Mouse (Mus musculus): ENCODE measurements at regions not wholly inside any gene's neighbourhood (a gene's known extent, or its start where the extent isn't known, plus 50 kb on each side); places are given as distances from the start of the nearest gene placed in this dataset.

GRCm38 (mm10) chr7:40392699-40393098 is 505.4 kb upstream of the Vstm2b start:
- Histone ChIP-seq H3K4me3 (ENCODE audit: low read depth, low read length) (no peak overlapping the region), H3K36me3 (ENCODE audit: control insufficient read depth, insufficient read depth, low read length) (no peaks in the 10 kb centered on the region), H3K27me3 (ENCODE audit: control insufficient read depth, insufficient read depth, low read length) (no peaks in the 10 kb centered on the region), H3K27ac (ENCODE audit: insufficient read depth, low read depth, low read length) (no peak overlapping the region), H3K4me1 (ENCODE audit: control insufficient read depth, insufficient read depth, insufficient read length, low read length) (no peaks in the 10 kb centered on the region)
- 50% methylated on average over 1 of the region's 1 CpGs for WGBS
- TF ChIP-seq CTCF (IDR thresholded peaks at IDR 0.05; ENCODE audit: extremely low read depth, insufficient read length, insufficient replicate concordance, low read depth, low read length) (no peak), POLR2A (IDR thresholded peaks at IDR 0.05; ENCODE audit: low read depth, low read length) (no peak)

DNA sequence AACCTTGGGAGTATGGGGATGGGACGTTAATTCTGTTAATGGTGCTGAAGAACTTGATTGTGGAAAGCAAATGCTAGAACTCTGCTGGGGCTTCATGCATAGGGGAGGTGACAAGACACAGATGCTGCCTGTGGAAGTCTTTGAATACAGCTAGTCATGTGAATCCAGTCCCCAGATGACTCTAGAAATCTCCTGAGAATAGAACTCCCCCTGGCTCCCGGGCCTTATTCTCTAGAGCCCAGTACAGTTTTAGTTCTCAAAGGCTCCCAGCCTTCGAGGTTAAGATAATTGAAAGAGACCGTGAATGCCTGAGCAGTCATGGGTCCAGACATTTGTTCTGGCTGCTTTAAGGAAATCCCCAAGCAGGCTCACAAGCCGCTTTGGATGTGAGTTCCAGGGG is 499.9 kb upstream of the Vstm2b start:
- no peaks in the 10 kb centered on the region for H3K36me3 ChIP-seq (ENCODE audit: control insufficient read depth, insufficient read depth, low read length)
- H3K27ac ChIP-seq (ENCODE audit: insufficient read depth, low read depth, low read length), result no peak overlapping the region
- 71% methylated on average over 5 of the region's 5 CpGs for WGBS
- no peak overlapping the region for H3K4me3 ChIP-seq (ENCODE audit: low read depth, low read length)
- no peak for TF ChIP-seq POLR2A (IDR thresholded peaks at IDR 0.05; ENCODE audit: low read depth, low read length)
- no peak for TF ChIP-seq CTCF (IDR thresholded peaks at IDR 0.05; ENCODE audit: extremely low read depth, insufficient read length, insufficient replicate concordance, low read depth, low read length)
- H3K4me1 ChIP-seq (ENCODE audit: control insufficient read depth, insufficient read depth, insufficient read length, low read length), result no peaks in the 10 kb centered on the region
- H3K27me3 ChIP-seq (ENCODE audit: control insufficient read depth, insufficient read depth, low read length), result no peaks in the 10 kb centered on the region

GRCm38 (mm10) chr7:40419332-40419731 is 478.8 kb upstream of the Vstm2b start:
- Histone ChIP-seq H3K27me3 (ENCODE audit: control insufficient read depth, insufficient read depth, low read length) (no peaks in the 10 kb centered on the region), H3K27ac (ENCODE audit: insufficient read depth, low read depth, low read length) (no peak overlapping the region), H3K4me1 (ENCODE audit: control insufficient read depth, insufficient read depth, insufficient read length, low read length) (no peaks in the 10 kb centered on the region), H3K4me3 (ENCODE audit: low read depth, low read length) (no peak overlapping the region), H3K36me3 (ENCODE audit: control insufficient read depth, insufficient read depth, low read length) (no peaks in the 10 kb centered on the region)
- TF ChIP-seq CTCF (IDR thresholded peaks at IDR 0.05; ENCODE audit: extremely low read depth, insufficient read length, insufficient replicate concordance, low read depth, low read length), result no peak
- no peak for TF ChIP-seq POLR2A (IDR thresholded peaks at IDR 0.05; ENCODE audit: low read depth, low read length)
- WGBS, result 52% methylated on average over 2 of the region's 2 CpGs

- TF ChIP-seq POLR2A (IDR thresholded peaks at IDR 0.05; ENCODE audit: low read depth, low read length) (no peak), CTCF (IDR thresholded peaks at IDR 0.05; ENCODE audit: extremely low read depth, insufficient read length, insufficient replicate concordance, low read depth, low read length) (no peak)
- Histone ChIP-seq H3K4me3 (ENCODE audit: low read depth, low read length) (no peak overlapping the region), H3K4me1 (ENCODE audit: control insufficient read depth, insufficient read depth, insufficient read length, low read length) (no peaks in the 10 kb centered on the region), H3K27me3 (ENCODE audit: control insufficient read depth, insufficient read depth, low read length) (no peaks in the 10 kb centered on the region), H3K27ac (ENCODE audit: insufficient read depth, low read depth, low read length) (no peak overlapping the region), H3K36me3 (ENCODE audit: control insufficient read depth, insufficient read depth, low read length) (no peaks in the 10 kb centered on the region)
- WGBS, result 67% methylated on average over 4 of the region's 4 CpGs
These were observed 476.0 kb upstream of the Vstm2b start for GRCm38 (mm10) chr7:40422125-40422524.

- 85% methylated on average over 2 of the region's 2 CpGs for WGBS
- Histone ChIP-seq H3K27ac (ENCODE audit: insufficient read depth, low read depth, low read length) (no peak overlapping the region), H3K4me3 (ENCODE audit: low read depth, low read length) (no peak overlapping the region), H3K27me3 (ENCODE audit: control insufficient read depth, insufficient read depth, low read length) (no peaks in the 10 kb centered on the region), H3K36me3 (ENCODE audit: control insufficient read depth, insufficient read depth, low read length) (no peaks in the 10 kb centered on the region), H3K4me1 (ENCODE audit: control insufficient read depth, insufficient read depth, insufficient read length, low read length) (no peaks in the 10 kb centered on the region)
- TF ChIP-seq POLR2A (IDR thresholded peaks at IDR 0.05; ENCODE audit: low read depth, low read length) (no peak), CTCF (IDR thresholded peaks at IDR 0.05; ENCODE audit: extremely low read depth, insufficient read length, insufficient replicate concordance, low read depth, low read length) (no peak)
These were observed 468.7 kb upstream of the Vstm2b start for GRCm38 (mm10) chr7:40429416-40429815.

DNA sequence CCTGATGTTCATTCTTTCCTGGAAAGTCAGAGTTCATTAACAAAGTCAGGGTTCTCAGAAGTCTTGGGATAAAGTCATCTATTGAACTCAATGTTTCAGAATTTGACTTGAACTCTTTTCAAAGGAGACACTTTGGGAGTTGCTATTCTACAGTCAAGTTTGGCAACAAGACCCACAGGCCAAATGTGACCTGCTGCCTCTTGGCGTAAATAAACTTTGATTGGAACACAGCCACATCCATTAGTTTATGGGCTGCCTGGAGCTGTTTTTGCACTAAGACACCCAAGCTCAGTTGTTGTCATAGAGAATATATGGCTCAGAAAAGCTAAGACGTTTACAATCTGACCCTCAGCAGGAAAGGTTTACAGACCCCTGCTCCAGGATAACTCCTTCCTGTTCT is 464.2 kb upstream of the Vstm2b start:
- WGBS, result 56% methylated on average over 2 of the region's 2 CpGs
- Histone ChIP-seq H3K27me3 (ENCODE audit: control insufficient read depth, insufficient read depth, low read length) (no peaks in the 10 kb centered on the region), H3K36me3 (ENCODE audit: control insufficient read depth, insufficient read depth, low read length) (no peaks in the 10 kb centered on the region), H3K27ac (ENCODE audit: insufficient read depth, low read depth, low read length) (no peak overlapping the region), H3K4me3 (ENCODE audit: low read depth, low read length) (no peak overlapping the region), H3K4me1 (ENCODE audit: control insufficient read depth, insufficient read depth, insufficient read length, low read length) (no peaks in the 10 kb centered on the region)
- TF ChIP-seq POLR2A (IDR thresholded peaks at IDR 0.05; ENCODE audit: low read depth, low read length) (no peak), CTCF (IDR thresholded peaks at IDR 0.05; ENCODE audit: extremely low read depth, insufficient read length, insufficient replicate concordance, low read depth, low read length) (no peak)

DNA sequence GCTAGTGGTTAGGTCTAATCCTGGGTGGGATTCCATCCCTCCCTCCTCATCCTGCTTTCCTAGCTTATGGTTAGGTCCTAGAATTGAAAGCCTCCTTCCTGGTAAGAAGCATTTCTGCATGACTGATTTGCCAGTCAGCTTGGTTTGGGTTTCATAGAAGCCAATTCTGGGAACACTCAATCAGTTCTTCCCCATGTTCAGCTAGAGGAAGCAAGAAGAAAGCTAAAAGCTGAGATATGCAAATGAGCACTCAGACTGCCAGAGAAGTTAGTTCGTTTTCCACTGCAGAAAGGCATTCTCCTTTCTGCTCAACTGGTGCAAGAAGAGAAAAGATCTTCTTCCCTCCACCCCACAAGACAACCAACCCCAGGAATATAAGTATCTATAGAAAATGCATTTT is 457.0 kb upstream of the Vstm2b start:
- WGBS, result 29% methylated on average over 1 of the region's 1 CpGs
- H3K27ac ChIP-seq (ENCODE audit: insufficient read depth, low read depth, low read length), result no peak overlapping the region
- no peaks in the 10 kb centered on the region for H3K36me3 ChIP-seq (ENCODE audit: control insufficient read depth, insufficient read depth, low read length)
- no peaks in the 10 kb centered on the region for H3K27me3 ChIP-seq (ENCODE audit: control insufficient read depth, insufficient read depth, low read length)
- TF ChIP-seq POLR2A (IDR thresholded peaks at IDR 0.05; ENCODE audit: low read depth, low read length), result no peak
- TF ChIP-seq CTCF (IDR thresholded peaks at IDR 0.05; ENCODE audit: extremely low read depth, insufficient read length, insufficient replicate concordance, low read depth, low read length), result no peak
- H3K4me3 ChIP-seq (ENCODE audit: low read depth, low read length), result no peak overlapping the region
- H3K4me1 ChIP-seq (ENCODE audit: control insufficient read depth, insufficient read depth, insufficient read length, low read length), result no peaks in the 10 kb centered on the region

DNA sequence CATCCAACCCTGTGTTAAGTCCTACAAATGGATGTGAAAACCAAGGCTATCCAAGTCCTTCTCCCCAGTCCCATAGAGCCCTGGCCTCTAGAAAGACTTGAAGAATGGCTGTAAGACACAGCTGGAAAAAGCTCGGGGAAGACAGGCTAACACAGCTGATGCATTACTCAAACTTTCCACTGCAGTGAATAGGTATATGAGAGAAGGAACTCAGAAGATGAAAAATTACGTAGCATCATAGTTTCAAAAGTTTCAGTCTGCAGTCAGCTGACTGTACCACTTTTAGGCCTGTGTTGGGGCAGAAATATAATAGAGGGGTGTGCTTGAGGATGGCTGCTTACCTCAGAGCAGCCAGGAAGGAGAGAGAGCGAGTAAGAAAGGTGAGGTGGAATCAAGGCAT is 456.3 kb upstream of the Vstm2b start:
- Histone ChIP-seq H3K27me3 (ENCODE audit: control insufficient read depth, insufficient read depth, low read length) (no peaks in the 10 kb centered on the region), H3K4me1 (ENCODE audit: control insufficient read depth, insufficient read depth, insufficient read length, low read length) (no peaks in the 10 kb centered on the region), H3K36me3 (ENCODE audit: control insufficient read depth, insufficient read depth, low read length) (no peaks in the 10 kb centered on the region), H3K4me3 (ENCODE audit: low read depth, low read length) (no peak overlapping the region), H3K27ac (ENCODE audit: insufficient read depth, low read depth, low read length) (no peak overlapping the region)
- no peak for TF ChIP-seq POLR2A (IDR thresholded peaks at IDR 0.05; ENCODE audit: low read depth, low read length)
- no peak for TF ChIP-seq CTCF (IDR thresholded peaks at IDR 0.05; ENCODE audit: extremely low read depth, insufficient read length, insufficient replicate concordance, low read depth, low read length)
- whole genome bisulfite sequencing, result 76% methylated on average over 3 of the region's 3 CpGs

All from small intestine, adult 2 months (tissue).